Mouse (Mus musculus): ENCODE data around the gene Col4a2. TPM values are rescaled to one million over a fixed set of nuclear protein-coding genes. Genes with fewer than 3 reads are reported as not detected.

Col4a2 gene
- polyA plus RNA-seq, 1 experiment from 2014 or later, result 57.1 TPM

- H3K27ac ChIP-seq (ENCODE audit: low read length), result peak overlapping the region; percentile 29
- H3K4me3 ChIP-seq (ENCODE audit: low read depth, low read length), result no peak overlapping the region
- H3K9ac ChIP-seq (replicated peaks; ENCODE audit: low read depth, low read length), result no peak overlapping the region
- H3K27me3 ChIP-seq (ENCODE audit: control insufficient read depth, insufficient read depth, low read length), result no peaks in the 10 kb centered on the region
- no peaks in the 10 kb centered on the region for H3K36me3 ChIP-seq (ENCODE audit: control insufficient read depth, insufficient read depth, low read length)
- peaks cover 25% of the 10 kb centered on the region for H3K4me1 ChIP-seq (ENCODE audit: control insufficient read depth, insufficient read depth, low read length)
- H3K4me2 ChIP-seq (replicated peaks; ENCODE audit: low read depth, low read length), result no peak overlapping the region
- no peaks in the 10 kb centered on the region for H3K9me3 ChIP-seq (ENCODE audit: control insufficient read depth, low read depth, low read length)
- 37% methylated on average over 12 of the region's 12 CpGs for WGBS
- ATAC-seq (ENCODE audit: insufficient number of reproducible peaks, insufficient read depth, low FRiP score, low read depth), result no peak
Measured at GRCm38 (mm10) chr8:11298531-11299316, 13.9 kb upstream of the Col4a2 start.

- 42% methylated on average over 3 of the region's 3 CpGs for WGBS
Measured at GRCm38 (mm10) chr8:11299317-11299602, 13.3 kb upstream of the Col4a2 start.

GRCm38 (mm10) chr8:11300436-11300835 lies 12.2 kb upstream of the Col4a2 start:
- Histone ChIP-seq H3K4me2 (replicated peaks; ENCODE audit: low read depth, low read length) (no peak overlapping the region), H3K9ac (replicated peaks; ENCODE audit: low read depth, low read length) (no peak overlapping the region), H3K27me3 (ENCODE audit: control insufficient read depth, insufficient read depth, low read length) (no peaks in the 10 kb centered on the region), H3K4me1 (ENCODE audit: control insufficient read depth, insufficient read depth, low read length) (peaks cover 25% of the 10 kb centered on the region), H3K36me3 (ENCODE audit: control insufficient read depth, insufficient read depth, low read length) (no peaks in the 10 kb centered on the region), H3K9me3 (ENCODE audit: control insufficient read depth, low read depth, low read length) (no peaks in the 10 kb centered on the region), H3K4me3 (ENCODE audit: low read depth, low read length) (no peak overlapping the region), H3K27ac (ENCODE audit: low read length) (no peak overlapping the region)
- ATAC-seq (ENCODE audit: insufficient number of reproducible peaks, insufficient read depth, low FRiP score, low read depth), result no peak
- WGBS, result 68% methylated on average over 8 of the region's 8 CpGs

More at GRCm38 (mm10) chr8:11299317-11299602, 13.3 kb upstream of the Col4a2 start:
- Histone ChIP-seq H3K4me3 (ENCODE audit: low read depth, low read length) (no peak overlapping the region), H3K36me3 (ENCODE audit: control insufficient read depth, insufficient read depth, low read length) (no peaks in the 10 kb centered on the region), H3K27me3 (ENCODE audit: control insufficient read depth, insufficient read depth, low read length) (no peaks in the 10 kb centered on the region), H3K9me3 (ENCODE audit: control insufficient read depth, low read depth, low read length) (no peaks in the 10 kb centered on the region), H3K4me2 (replicated peaks; ENCODE audit: low read depth, low read length) (no peak overlapping the region), H3K9ac (replicated peaks; ENCODE audit: low read depth, low read length) (no peak overlapping the region), H3K4me1 (ENCODE audit: control insufficient read depth, insufficient read depth, low read length) (peaks cover 25% of the 10 kb centered on the region), H3K27ac (ENCODE audit: low read length) (peak overlapping the region; percentile 29)
- ATAC-seq (ENCODE audit: insufficient number of reproducible peaks, insufficient read depth, low FRiP score, low read depth), result no peak

- no peak overlapping the region for H3K4me3 ChIP-seq (ENCODE audit: low read depth, low read length)
- H3K27ac ChIP-seq (ENCODE audit: low read length), result no peak overlapping the region
- no peak overlapping the region for H3K4me2 ChIP-seq (replicated peaks; ENCODE audit: low read depth, low read length)
- ATAC-seq (ENCODE audit: insufficient number of reproducible peaks, insufficient read depth, low FRiP score, low read depth), result no peak
- no peak overlapping the region for H3K9ac ChIP-seq (replicated peaks; ENCODE audit: low read depth, low read length)
- no peaks in the 10 kb centered on the region for H3K27me3 ChIP-seq (ENCODE audit: control insufficient read depth, insufficient read depth, low read length)
- no peaks in the 10 kb centered on the region for H3K9me3 ChIP-seq (ENCODE audit: control insufficient read depth, low read depth, low read length)
- whole genome bisulfite sequencing, result 79% methylated on average over 6 of the region's 6 CpGs
- H3K4me1 ChIP-seq (ENCODE audit: control insufficient read depth, insufficient read depth, low read length), result peaks cover 7% of the 10 kb centered on the region
- no peaks in the 10 kb centered on the region; the same call in 1 of the 2 replicates for H3K36me3 ChIP-seq (ENCODE audit: control insufficient read depth, insufficient read depth, low read length)
Measured at GRCm38 (mm10) chr8:11304027-11304601, 8.5 kb upstream of the Col4a2 start.

- Histone ChIP-seq H3K27me3 (ENCODE audit: control insufficient read depth, insufficient read depth, low read length) (no peaks in the 10 kb centered on the region), H3K9me3 (ENCODE audit: control insufficient read depth, low read depth, low read length) (no peaks in the 10 kb centered on the region), H3K4me1 (ENCODE audit: control insufficient read depth, insufficient read depth, low read length) (no peaks in the 10 kb centered on the region; the same call in 1 of the 2 replicates), H3K4me3 (ENCODE audit: low read depth, low read length) (no peak overlapping the region), H3K36me3 (ENCODE audit: control insufficient read depth, insufficient read depth, low read length) (no peaks in the 10 kb centered on the region; the same call in 1 of the 2 replicates), H3K27ac (ENCODE audit: low read length) (no peak overlapping the region), H3K4me2 (replicated peaks; ENCODE audit: low read depth, low read length) (no peak overlapping the region), H3K9ac (replicated peaks; ENCODE audit: low read depth, low read length) (no peak overlapping the region)
- ATAC-seq (ENCODE audit: insufficient number of reproducible peaks, insufficient read depth, low FRiP score, low read depth), result no peak
- 91% methylated on average over 1 of the region's 1 CpGs for WGBS
Measured at GRCm38 (mm10) chr8:11305539-11305938, 7.1 kb upstream of the Col4a2 start.

DNA sequence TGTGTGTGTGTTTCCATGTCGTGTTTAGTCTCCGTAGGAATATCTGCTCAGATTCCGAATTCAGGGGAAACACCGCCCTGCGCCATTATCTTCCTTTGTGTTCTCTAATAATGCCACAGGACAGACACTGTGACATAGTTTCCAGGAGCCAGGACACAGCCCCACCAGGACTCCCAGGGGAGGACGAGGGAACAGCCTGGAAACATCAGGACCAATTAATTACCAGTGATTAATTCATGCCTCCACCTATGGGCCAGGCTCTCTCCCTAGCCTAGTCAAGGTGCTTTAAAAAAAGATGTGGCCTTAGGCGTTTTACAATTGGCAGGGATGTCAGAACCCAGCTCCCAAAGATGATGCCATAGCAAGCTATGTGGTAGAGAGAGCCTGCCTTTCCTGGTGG lies 5.2 kb upstream of the Col4a2 start:
- Histone ChIP-seq H3K4me3 (ENCODE audit: low read depth, low read length) (no peak overlapping the region), H3K27me3 (ENCODE audit: control insufficient read depth, insufficient read depth, low read length) (no peaks in the 10 kb centered on the region), H3K4me1 (ENCODE audit: control insufficient read depth, insufficient read depth, low read length) (peaks cover 4% of the 10 kb centered on the region), H3K9ac (replicated peaks; ENCODE audit: low read depth, low read length) (no peak overlapping the region), H3K36me3 (ENCODE audit: control insufficient read depth, insufficient read depth, low read length) (no peaks in the 10 kb centered on the region; the same call in 1 of the 2 replicates), H3K27ac (ENCODE audit: low read length) (no peak overlapping the region), H3K4me2 (replicated peaks; ENCODE audit: low read depth, low read length) (no peak overlapping the region), H3K9me3 (ENCODE audit: control insufficient read depth, low read depth, low read length) (no peaks in the 10 kb centered on the region)
- 83% methylated on average over 7 of the region's 7 CpGs for WGBS
- no peak for ATAC-seq (ENCODE audit: insufficient number of reproducible peaks, insufficient read depth, low FRiP score, low read depth)

GRCm38 (mm10) chr8:11308570-11308998 lies 4.0 kb upstream of the Col4a2 start:
- WGBS, result 60% methylated on average over 7 of the region's 7 CpGs
- Histone ChIP-seq H3K4me1 (ENCODE audit: control insufficient read depth, insufficient read depth, low read length) (peaks cover 6% of the 10 kb centered on the region), H3K9ac (replicated peaks; ENCODE audit: low read depth, low read length) (no peak overlapping the region), H3K27me3 (ENCODE audit: control insufficient read depth, insufficient read depth, low read length) (no peaks in the 10 kb centered on the region), H3K9me3 (ENCODE audit: control insufficient read depth, low read depth, low read length) (no peaks in the 10 kb centered on the region), H3K4me2 (replicated peaks; ENCODE audit: low read depth, low read length) (no peak overlapping the region), H3K27ac (ENCODE audit: low read length) (no peak overlapping the region), H3K4me3 (ENCODE audit: low read depth, low read length) (no peak overlapping the region), H3K36me3 (ENCODE audit: control insufficient read depth, insufficient read depth, low read length) (no peaks in the 10 kb centered on the region; the same call in 1 of the 2 replicates)
- no peak for ATAC-seq (ENCODE audit: insufficient number of reproducible peaks, insufficient read depth, low FRiP score, low read depth)

DNA sequence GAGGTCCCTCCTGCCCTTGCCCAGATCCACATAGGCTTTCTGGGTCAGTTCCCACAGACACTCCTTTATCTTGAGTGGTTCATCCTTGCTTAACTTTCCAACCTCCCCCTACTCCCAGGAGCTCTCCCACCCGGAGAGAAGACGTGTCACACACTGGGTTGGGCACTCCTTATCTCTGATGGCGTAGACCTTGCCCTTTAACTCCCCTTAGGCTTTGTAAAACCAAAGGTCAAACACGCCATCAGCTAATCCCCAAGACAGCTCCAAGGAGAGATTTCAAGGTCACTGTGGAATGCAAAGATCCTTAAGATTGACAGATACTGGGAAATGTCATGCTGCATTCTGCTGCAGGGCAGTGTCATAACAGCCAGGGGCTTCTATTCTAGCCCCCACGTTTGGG lies 3.4 kb upstream of the Col4a2 start:
- Histone ChIP-seq H3K27me3 (ENCODE audit: control insufficient read depth, insufficient read depth, low read length) (no peaks in the 10 kb centered on the region), H3K4me3 (ENCODE audit: low read depth, low read length) (no peak overlapping the region), H3K4me2 (replicated peaks; ENCODE audit: low read depth, low read length) (no peak overlapping the region), H3K9ac (replicated peaks; ENCODE audit: low read depth, low read length) (no peak overlapping the region), H3K9me3 (ENCODE audit: control insufficient read depth, low read depth, low read length) (no peaks in the 10 kb centered on the region), H3K36me3 (ENCODE audit: control insufficient read depth, insufficient read depth, low read length) (no peaks in the 10 kb centered on the region; the same call in 1 of the 2 replicates), H3K27ac (ENCODE audit: low read length) (no peak overlapping the region), H3K4me1 (ENCODE audit: control insufficient read depth, insufficient read depth, low read length) (peaks cover 12% of the 10 kb centered on the region)
- 53% methylated on average over 5 of the region's 5 CpGs for WGBS
- no peak for ATAC-seq (ENCODE audit: insufficient number of reproducible peaks, insufficient read depth, low FRiP score, low read depth)
